Mouse (Mus musculus) skeletal muscle tissue, postnatal 0 days (tissue): ENCODE results near the gene Syt12. TPM values are rescaled to one million over a fixed set of nuclear protein-coding genes. Genes with fewer than 3 reads are reported as not detected.

Source experiments
- polyA plus RNA-seq: library from polyadenylated mRNA; unstranded; fragments of >200 nt; fragmentation: Nextera tagmentation; extraction: Ambion mirVana; gene quantifications from 2 replicates; pipeline ENCODE4 v1.2.1, GENCODE M21; 2015

Gene Syt12
- polyA plus RNA-seq, result 0.50 and 1.0 TPM in 2 replicates

GRCm38 (mm10) chr19:4477345-4478189, at the start of gene Syt12:
Gene Syt12, minus strand, starts transcription at chr19:4477447.

DNA sequence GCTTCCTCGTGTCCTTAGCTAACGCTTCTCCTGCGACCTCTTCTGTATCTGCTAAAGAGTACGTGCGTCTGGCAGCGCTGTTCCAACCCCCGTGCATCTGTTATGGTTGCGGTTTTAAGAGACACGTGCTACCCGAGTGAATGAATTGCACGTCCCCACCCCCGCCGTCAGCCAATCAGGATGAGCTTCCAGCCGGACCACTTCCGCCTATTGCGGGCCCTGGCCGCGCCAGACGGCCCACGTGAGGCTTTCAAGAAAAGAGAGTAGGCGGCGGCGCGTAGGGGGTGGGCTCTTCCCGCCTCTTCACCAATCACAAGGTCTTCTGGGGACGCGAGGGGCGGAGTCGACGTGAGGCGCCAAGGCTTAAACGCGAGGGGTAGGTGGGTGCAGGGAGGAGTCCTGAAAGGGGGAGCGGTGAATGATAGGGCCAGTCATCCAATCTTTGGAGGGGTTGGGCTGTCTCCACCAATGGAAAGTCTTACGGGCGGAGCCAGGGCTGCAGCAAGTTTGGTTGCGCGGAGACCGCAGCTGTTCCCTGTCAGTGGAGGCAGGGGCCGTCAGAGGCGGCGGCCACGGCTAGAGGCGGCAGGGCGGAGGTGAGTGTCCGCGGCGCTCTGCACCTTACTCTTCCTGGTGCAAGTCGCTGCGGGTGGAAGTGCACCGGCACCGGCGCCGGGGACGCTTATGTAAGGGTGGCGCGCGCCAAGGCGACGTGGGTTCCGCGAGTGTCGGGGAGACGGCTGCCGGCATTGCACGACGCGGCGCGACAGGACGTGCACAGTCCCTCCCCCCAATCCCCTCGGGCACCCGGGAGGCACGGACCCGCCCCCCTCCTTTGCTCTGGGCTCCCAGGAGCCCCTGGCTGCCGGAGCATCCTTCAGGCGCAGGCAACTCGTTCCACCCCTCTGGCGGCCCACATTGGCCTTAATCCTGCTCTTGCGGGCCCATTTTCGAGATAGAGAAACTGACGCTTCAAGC, 33.0 kb upstream of the Syt12 start, which contains the start of gene Pcx:
TSS of gene Pcx (plus strand) at position 487 of the 978 bp plus-strand sequence.

DNA sequence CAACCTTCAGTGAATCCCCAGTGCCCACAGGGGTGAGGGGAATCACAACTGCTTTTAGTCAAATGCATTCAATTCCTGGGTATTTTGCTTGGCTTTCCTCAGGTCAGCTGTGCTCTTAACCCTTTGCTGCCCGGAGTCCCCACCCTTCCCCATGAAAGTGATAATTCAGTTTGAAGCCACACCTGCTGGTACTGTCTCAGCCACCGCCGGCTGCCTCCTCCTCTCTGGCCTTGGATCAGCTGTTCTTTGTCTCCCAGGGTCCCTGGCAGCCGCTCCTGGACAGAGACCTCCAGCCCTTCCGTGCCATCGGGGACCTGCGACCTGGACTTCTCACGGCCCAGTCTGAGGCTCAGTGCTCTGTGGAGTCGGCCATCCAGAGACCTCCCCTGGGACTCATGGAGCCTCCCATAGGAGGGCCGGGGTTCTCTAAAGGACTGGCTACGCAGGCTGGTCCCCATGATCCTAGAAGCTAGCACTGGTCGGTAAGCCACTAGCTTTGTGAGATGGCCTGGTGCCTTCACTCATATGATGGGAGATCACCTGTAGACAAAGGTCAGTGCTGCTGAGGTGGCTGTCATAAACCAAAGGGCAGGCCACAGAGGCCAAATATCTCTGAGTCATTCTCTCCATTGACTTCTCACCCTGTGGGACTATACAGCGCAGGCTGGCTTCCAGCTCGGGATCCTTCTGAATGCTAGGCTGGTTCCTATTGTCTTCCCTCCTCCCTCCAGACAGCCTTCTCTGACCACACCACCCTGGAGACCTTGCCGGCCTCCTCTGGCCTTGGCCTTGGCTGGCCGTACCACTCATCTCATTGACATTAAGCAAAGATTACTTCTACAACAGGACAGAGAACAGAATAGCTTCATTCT, 21.1 kb upstream of the Syt12 start, which contains the start of gene 2010003K11Rik:
TSS of gene 2010003K11Rik (minus strand) at position 522 of the 872 bp plus-strand sequence.

DNA sequence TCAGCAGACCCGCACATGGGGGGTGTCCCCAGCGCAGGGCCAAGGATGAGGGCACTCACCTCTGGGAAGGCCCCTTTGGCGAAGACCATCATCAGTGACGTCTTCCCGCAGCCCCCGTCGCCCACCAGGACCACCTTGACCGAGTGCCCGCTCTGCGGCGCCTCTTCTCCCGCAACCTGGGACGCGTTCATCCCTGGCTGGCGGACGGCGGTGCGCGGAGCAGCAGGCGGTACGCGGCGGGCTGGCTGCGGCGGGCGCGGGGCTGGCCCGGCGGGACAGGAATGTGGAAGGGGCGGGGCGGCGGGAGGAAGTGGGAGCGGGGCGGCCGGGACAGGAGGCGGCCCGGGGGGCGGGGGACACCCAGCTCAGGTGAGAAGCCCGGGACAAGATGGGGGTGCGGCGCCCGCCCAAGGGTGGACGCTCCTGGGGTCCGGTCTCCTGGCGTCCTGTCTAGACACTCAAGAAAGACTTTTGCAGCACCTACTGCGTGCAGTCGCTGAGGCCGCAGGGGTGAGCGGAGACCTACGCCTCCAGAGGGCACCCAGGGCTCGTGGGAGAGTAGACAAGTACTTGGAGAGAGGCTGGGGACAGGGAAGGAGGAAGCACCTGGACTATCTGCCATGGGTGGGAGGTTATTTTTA, 38.0 kb downstream of the Syt12 start, which contains the start of gene Rhod:
TSS of gene Rhod (minus strand) at position 272 of the 641 bp plus-strand sequence.

DNA sequence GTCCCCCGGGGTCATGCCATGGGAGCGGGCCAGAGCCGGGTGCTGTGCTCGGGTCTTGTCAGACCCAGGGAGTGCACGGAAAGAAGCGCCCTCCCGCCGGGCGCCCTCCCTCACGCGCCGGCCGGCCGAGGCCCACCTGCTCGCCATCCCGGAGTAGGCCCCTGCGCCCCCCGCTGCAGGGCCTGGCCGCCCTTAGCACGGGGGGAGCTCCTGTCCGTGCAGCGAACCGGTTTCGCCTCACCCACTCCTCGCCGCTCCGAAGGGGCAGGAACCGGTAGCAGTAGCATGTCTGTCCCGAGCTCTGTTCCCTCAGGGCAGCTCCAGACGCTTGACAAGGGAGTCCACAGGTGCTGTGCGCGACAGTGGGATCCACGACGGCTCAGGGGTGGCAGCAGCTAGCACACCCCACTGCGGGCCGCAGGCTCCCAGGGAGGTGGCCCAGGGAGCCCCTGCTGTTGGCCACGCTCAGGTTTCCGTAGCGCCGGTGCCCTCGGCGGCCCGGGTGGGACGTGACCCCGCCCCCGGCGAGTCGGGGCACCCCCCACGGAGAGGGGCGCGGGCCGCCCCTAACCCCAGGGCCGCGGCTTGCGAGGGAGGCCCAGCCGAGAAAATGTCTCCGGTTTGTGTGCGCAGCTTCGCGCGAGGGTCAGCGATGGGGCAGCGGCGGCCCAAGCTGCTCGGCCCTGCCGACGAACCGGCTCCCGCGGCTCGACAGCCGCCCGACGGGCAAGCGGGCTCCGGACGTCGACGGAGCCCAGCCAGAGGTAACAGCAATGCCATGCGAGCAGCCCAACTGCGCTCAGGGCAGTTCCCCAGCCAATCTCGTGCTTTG, 79.2 kb downstream of the Syt12 start, which contains the start of gene Kdm2a:
TSS of gene Kdm2a (minus strand) at position 488 of the 832 bp plus-strand sequence.

Other genes with a start within 250 kb of the Syt12 start
- gene Pold4, start 245.5 kb downstream of the Syt12 start, polyA plus RNA-seq, result 35.0 and 37.0 TPM in 2 replicates
- 1.6 and 3.1 TPM in 2 replicates for gene Ssh3, start 208.3 kb downstream of the Syt12 start, polyA plus RNA-seq
- 0.84 and 0.95 TPM in 2 replicates for gene Ankrd13d, start 194.3 kb downstream of the Syt12 start, polyA plus RNA-seq
- gene Grk2, start 171.2 kb downstream of the Syt12 start, polyA plus RNA-seq, result 6.6 and 7.6 TPM in 2 replicates
- 16.5 and 17.4 TPM in 2 replicates for gene Kdm2a, start 79.2 kb downstream of the Syt12 start, polyA plus RNA-seq
- gene Rhod, start 38.0 kb downstream of the Syt12 start, polyA plus RNA-seq, result 7.7 and 8.7 TPM in 2 replicates
- gene 2010003K11Rik, start 21.1 kb upstream of the Syt12 start, polyA plus RNA-seq, result 1.4 TPM in 1 of 2 replicates, not detected in the other
- 9.7 and 61.0 TPM in 2 replicates for gene Pcx, start 33.0 kb upstream of the Syt12 start, polyA plus RNA-seq
- gene Lrfn4, start 138.2 kb upstream of the Syt12 start, polyA plus RNA-seq, result 1.9 and 2.0 TPM in 2 replicates
- gene Rce1, start 148.2 kb upstream of the Syt12 start, polyA plus RNA-seq, result 24.3 and 24.4 TPM in 2 replicates
- 1.0 and 1.3 TPM in 2 replicates for gene Gm960, start 221.2 kb upstream of the Syt12 start, polyA plus RNA-seq
- gene Sptbn2, start 233.7 kb upstream of the Syt12 start, polyA plus RNA-seq, result 0.27 and 0.33 TPM in 2 replicates